Mouse (Mus musculus): ENCODE measurements around the gene Saa2. TPM values are rescaled to one million over a fixed set of nuclear protein-coding genes. Genes with fewer than 3 reads are reported as not detected.

Saa2 gene
- polyA plus RNA-seq, 3 experiments from 2014 or later, result not detected

DNA sequence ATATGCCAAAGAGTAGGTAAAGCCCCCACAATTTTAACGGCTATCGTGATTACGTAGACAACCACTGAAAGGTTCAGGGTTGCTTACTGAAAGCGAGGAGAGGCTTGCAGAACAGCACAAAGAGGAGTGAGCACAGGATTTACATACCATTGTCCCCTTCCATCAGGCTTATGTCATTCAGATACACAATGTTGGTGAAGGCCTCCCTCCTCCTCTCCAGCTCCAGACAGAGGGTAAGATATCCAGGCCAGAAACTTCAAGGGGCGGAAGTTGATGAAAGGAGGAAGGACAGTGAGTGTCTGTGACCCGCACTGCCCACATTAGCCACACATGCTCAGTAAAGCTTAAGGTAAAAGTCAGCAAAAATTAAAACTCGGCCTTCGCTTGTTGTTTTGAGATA is 13.1 kb downstream of the Saa2 start:
- ATAC-seq, result no peak

DNA sequence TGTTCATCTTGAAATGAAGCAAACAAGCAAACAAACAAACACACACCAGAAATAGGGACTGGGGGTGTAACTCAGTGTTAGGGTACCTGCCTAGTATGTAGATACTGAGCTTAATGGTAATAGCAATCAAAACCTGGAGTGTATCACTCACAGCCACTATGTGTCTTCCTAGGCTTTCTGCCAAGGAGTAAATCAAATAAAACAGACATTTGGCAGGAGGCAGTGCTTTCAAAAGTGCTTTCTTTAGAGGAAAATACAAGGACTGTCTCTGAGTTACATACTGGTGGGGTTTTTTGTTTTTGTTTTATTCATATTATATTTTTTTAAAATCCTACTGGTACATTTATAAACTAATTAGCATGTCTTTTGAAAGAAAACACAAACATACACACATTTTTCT is 15.8 kb downstream of the Saa2 start:
- no peak for ATAC-seq

DNA sequence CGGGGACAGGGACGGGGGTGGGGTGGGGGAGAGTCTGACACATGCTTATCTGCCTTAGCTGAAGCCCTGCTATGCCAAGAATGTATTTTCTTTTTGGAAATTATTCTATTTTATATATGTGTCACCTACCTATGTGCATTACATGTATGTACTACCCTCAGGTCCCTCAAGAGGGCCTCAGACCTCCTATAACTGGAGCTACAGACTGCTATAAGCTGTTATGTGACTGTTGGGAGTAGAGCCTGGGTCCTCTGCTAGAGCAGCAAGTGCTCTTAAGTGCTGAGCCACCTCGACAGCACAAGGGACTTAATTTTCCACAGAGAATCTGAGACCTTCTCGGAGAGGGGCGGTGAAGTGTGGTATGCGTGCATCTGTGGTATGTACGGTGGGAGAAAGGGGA is 16.9 kb downstream of the Saa2 start:
- no peak for ATAC-seq

DNA sequence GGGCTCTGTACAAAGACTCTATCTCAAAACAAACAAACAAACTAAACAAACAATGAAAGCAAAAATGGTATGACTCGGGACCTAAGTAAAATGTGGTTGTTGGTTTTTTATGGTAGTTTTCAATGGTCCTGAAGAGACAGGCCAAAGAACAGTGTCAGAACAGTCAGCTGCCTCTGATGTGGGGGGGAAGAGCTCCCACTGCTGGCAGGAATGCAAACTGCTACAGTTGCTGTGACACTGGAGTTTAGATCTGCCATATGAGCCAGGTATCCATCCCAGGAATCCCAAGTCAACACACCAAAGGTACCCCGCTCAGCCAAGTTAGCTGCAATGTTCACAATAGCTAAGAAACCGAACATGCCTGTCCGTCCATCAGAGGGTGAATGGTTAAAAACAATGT is 19.1 kb downstream of the Saa2 start:
- peak; percentile 67 for ATAC-seq

DNA sequence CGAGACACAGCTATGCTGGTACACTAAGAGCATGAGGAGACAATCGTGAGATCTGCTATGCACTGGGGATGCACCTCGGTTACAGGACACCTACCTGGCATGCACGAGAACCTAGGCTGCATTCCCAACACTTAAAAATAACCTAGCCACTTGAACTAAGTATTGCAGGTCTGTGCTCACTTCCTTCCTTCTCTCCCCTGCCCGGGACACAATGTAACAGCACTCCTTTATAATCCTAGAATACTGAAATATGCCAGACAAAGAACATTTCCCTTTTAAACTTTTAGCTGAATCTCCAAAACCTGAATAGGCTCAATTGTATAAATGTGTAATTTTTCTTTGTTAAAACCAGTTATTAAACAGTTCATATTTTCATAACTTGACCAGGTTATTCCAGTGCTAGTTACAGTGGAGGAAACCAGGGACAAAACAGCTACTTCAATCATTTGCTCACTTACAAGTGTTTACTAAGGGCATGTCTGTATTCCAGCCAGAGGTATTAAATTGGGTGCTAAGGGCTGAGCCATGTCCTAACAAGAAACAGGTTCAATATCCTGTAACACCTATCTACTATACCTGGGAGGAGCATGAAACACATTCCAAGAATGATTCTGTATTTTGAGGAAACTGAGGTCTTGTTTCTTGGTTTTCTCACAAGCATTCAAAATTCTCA is 37.7 kb downstream of the Saa2 start:
- no peak for ATAC-seq

DNA sequence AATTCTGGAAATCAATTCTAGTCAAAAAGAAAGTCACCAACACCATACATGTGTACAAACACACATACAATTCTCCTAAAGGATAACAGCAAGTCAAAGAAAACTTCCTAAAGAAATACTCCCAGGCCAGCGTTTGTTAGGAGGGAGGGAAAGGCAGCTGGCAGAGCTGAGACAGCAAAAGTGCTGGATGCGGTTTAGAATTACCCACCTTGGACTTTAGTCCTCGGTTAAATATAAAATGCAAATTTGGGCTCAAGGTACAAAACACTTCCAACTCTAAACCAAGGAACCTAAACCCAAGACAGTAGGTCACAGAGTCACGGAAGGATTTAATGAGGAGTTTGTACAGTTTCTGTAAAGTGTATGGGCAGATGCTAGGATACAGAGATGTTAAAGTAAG is 42.3 kb downstream of the Saa2 start:
- no peak for ATAC-seq

DNA sequence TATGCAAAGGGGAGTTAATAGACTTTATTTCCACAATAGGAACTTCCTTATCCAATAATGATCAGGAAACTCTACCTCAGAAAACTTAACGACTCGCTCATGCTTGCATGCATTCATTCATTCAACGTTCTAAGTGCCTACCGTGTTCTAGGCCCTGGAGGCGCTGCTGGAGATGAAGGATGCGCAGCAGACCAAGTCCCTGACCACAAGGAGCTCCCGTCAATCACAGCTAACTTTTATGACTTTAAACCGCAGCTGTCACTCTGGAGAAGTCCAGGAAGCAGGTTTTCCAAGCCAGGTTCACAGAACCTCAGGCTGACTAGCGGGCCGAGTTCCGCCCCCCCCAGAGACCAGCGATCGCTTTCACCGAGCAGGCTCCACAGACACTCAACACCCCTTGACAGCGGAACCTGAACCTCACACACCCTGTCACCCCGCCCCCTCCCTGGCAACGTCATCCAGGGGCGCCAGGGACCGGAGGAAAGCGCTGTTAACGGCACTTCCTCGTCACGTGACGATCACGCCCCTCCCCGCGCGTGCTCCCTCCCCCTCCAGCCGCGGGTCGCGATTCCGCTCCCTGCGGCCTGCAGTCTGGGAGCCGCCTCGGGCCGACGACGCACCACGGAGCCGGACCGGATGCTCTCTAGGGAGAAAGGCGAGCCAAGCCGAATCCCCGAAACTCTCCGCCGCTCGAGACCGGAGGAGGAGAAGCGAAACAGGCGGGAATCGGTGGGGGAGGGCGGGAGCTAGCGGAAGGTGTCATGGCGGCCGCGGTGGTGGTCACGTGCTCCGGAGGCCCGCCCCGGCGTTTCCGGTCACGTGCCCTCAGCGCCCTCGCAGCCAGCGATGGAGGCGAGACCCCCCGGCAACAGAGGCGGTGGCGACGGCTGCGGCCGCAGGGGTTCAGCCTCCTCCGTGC is 44.0 kb downstream of the Saa2 start, which contains the start of the genes Hps5 and Gtf2h1:
Gene Hps5, minus strand, starts transcription at position 778 of the 919 bp plus-strand sequence.
Gene Gtf2h1, plus strand, starts transcription at position 817 of the 919 bp plus-strand sequence.
- peak; percentile 91 for ATAC-seq

DNA sequence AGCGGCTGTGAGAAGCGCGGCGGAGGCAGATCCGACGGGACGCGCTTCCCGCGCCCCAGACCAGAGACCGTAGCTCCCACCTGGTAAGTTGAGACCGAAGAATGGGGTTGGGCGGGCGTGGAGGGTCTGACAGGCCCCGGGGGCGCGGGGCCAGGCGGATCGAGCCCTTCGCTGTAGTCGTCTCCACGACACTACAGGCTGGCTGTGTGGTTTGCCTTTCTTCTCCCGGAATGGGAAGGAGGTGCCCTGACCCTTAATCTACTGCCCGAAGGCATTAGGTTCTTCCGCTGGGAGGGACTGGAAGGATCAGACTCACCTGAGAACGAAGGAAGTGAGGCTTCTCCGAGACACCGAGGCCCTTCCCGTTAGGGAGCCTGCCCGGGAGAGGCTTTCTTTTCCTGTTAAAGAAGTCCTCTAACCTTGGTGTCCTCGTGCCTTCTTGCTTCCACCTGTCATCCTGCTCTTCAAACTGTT is 44.7 kb downstream of the Saa2 start:
- ATAC-seq, result peak; percentile 15

DNA sequence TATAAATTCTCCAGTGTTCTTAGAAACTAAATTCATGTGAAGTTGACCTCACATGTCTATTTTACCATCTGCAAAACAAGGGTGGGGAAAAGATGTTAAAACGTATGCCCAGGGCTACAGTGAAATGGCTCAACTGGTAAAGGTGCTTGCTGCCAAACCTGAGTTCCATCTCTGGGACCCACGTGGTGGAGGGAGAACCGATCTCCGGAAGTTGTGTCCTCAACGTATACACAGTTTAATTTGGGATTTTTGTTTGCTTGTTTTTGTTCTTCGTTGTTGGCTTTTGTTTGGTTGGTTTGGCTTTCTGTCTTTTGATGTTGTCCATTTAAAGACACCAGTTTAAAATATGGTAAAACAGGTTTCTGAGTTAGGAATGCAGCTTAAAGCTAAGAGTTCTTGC is 45.2 kb downstream of the Saa2 start:
- no peak for ATAC-seq

Other genes starting within 250 kb of the Saa2 start
- gene Sergef, start 112.0 kb upstream of the Saa2 start, polyA plus RNA-seq (2017; shearing (Covaris generic)), result 10 to 100 TPM; 17.1 to 20.4 (median 18.8) TPM
- 1 to 10 TPM in 2 of 3 experiments, not detected in 1; 1.5 to 1.7 TPM for gene Tph1, start 79.3 kb upstream of the Saa2 start, polyA plus RNA-seq (2017; shearing (Covaris generic))
- 10 to 100 TPM; 17.8 to 22.5 (median 18.4) TPM for gene Saal1, start 41.1 kb upstream of the Saa2 start, polyA plus RNA-seq (2017; shearing (Covaris generic))
- not detected for gene Saa3, start 36.1 kb upstream of the Saa2 start, polyA plus RNA-seq (2017; shearing (Covaris generic))
- gene Saa4, start 19.2 kb upstream of the Saa2 start, polyA plus RNA-seq (2017; shearing (Covaris generic)), result not detected
- gene Saa1, start 8.8 kb upstream of the Saa2 start, polyA plus RNA-seq (2017; shearing (Covaris generic)), result not detected
- 10 to 100 TPM; 16.4 to 22.3 (median 19.7) TPM for gene Hps5, start 44.3 kb downstream of the Saa2 start, polyA plus RNA-seq (2017; shearing (Covaris generic))
- gene Gtf2h1, start 44.3 kb downstream of the Saa2 start, polyA plus RNA-seq (2017; shearing (Covaris generic)), result 10 to 100 TPM; 26.7 to 29.9 (median 27.0) TPM
- 1,000 to 10,000 TPM in 1 of 3 experiments, 100 to 1,000 TPM in 2; 790 to 1,249 (median 846) TPM for gene Ldha, start 89.7 kb downstream of the Saa2 start, polyA plus RNA-seq (2017; shearing (Covaris generic))
- not detected for gene Ldhc, start 109.4 kb downstream of the Saa2 start, polyA plus RNA-seq (2017; shearing (Covaris generic))
- 100 to 1,000 TPM; 101 to 140 (median 128) TPM for gene Tsg101, start 168.2 kb downstream of the Saa2 start, polyA plus RNA-seq (2017; shearing (Covaris generic))
- gene Uevld, start 206.7 kb downstream of the Saa2 start, polyA plus RNA-seq (2017; shearing (Covaris generic)), result 10 to 100 TPM in 1 of 3 experiments, 1 to 10 TPM in 2; 7.7 to 12.0 (median 8.1) TPM
- not detected for gene Gm9999, start 231.8 kb downstream of the Saa2 start, polyA plus RNA-seq (2017; shearing (Covaris generic))